Comparison of ENCODE assay signal across 22 mouse cellular contexts in genomic region chr11:80907820-80908219, GRCm38 (mm10). TPM values are rescaled to one million over a fixed set of nuclear protein-coding genes. Genes with fewer than 3 reads are reported as not detected.
DNase-seq lines count a peak whose midpoint lies in the region.
"Had no signal": no experiment of that assay in that cellular context is flagged by ENCODE, and none has a peak within 500 bp of the region (broad histone marks: within the 10 kb centered on the region; RNA-seq: fewer than 3 reads in every experiment).

No protein-coding gene starts in this region.

- peak; percentile 35 to 56 for DNase-seq in frontal cortex, postnatal 36 days (ENCODE audit: low spot score in 2 of 2)
- DNase-seq in frontal cortex, postnatal 25 days (ENCODE audit: low spot score in 2 of 2), result no peak
- DNase-seq in left cerebral cortex, adult 11 months (ENCODE audit: low spot score), result peak; percentile 31
- DNase-seq in left cerebral cortex, postnatal 10 days (ENCODE audit: extremely low spot score in 1 of 2, low spot score in 2 of 2), result no peak
- DNase-seq in right cerebral cortex, postnatal 25 days, result peak; percentile 43
- DNase-seq in right cerebral cortex, postnatal 10 days (ENCODE audit: low spot score in 2 of 2), result no peak
- DNase-seq in c-Kit-positive CD71-positive TER-119-positive erythroid progenitor cells, embryonic 14.5 days (ENCODE audit: low spot score), result no peak
- DNase-seq: adrenal gland, postnatal 36 days; B cell, adult 2 months; cerebellum, adult 18-20 months; cerebellum, adult 9-10 months; gastrocnemius, adult 2 months; gastrocnemius, postnatal 14 days; heart, adult 11 months had no signal

- intact Hi-C loops in left cerebral cortex, postnatal 10 days (cut with DNase I), result loop anchor here (2.0 to 10.0 kb wide), 3 partner anchors 245 to 707 kb away; no protein-coding TSS in a partner anchor

RNA-seq across cellular contexts. Expression of gene Spaca3, which starts 49.7 kb away (rescaled TPM):
- total RNA-seq in left cerebral cortex, postnatal 10 days (2021), result not detected
- total RNA-seq: adrenal gland, adult 18-20 months; adrenal gland, postnatal 10 days; adrenal gland, postnatal 36 days; CH12.LX; G1E; gastrocnemius, adult 2 months; gastrocnemius, postnatal 14 days; gastrocnemius, postnatal 4 days; heart, adult 8-10 months; heart, postnatal 25 days; hematopoietic stem cell, adult 5-6 weeks had no signal

Comparison
In these comparisons a context has a peak if more than half of its experiments do, and no peak if none do; other contexts are left out.
1. DNase-seq: peak in frontal cortex, postnatal 36 days (2 of 2), left cerebral cortex, adult 11 months (single experiment) and right cerebral cortex, postnatal 25 days (single experiment); none in frontal cortex, postnatal 25 days (0 of 2), left cerebral cortex, postnatal 10 days (0 of 2), right cerebral cortex, postnatal 10 days (0 of 2) and c-Kit-positive CD71-positive TER-119-positive erythroid progenitor cells, embryonic 14.5 days (single experiment).